Mouse (Mus musculus) CH12.LX (cell line): ENCODE measurements around the gene Tmem185b. TPM values are rescaled to one million over a fixed set of nuclear protein-coding genes. Genes with fewer than 3 reads are reported as not detected.
A peak's percentile ranks its signal among the peaks of the same experiment; 100 is the strongest.

Experiments used
- DNase-seq: peaks from one replicate; pipeline ENCODE4 v3.0.0-alpha.2; 2013; ENCODE audit errors: extremely low read depth
- H3K27ac ChIP-seq: 2 replicates; pipeline ENCODE4 v1.5.1; 2012; ENCODE audit warnings: low read depth, mild to moderate bottlenecking, control low read depth, moderate library complexity; ENCODE audit not compliant: insufficient read depth
- H3K27me3 ChIP-seq: replicated peaks from 2 replicates; pipeline ENCODE3; 2012; ENCODE audit warnings: inconsistent platforms
- H3K36me3 ChIP-seq, 2 experiments: replicated peaks in 1 of 2; 2 replicates each; pipeline versions ENCODE3 to v1.6.1; 2012; ENCODE audit warnings: inconsistent platforms in 1 of 2, low read length in 1 of 2, mild to moderate bottlenecking in 1 of 2, mixed read lengths in 1 of 2, moderate library complexity in 1 of 2; ENCODE audit not compliant: control insufficient read depth in 1 of 2, insufficient read depth in 1 of 2
- H3K4me1 ChIP-seq, 2 experiments: 2 replicates each; pipeline ENCODE4 v1.6.1; 2012; ENCODE audit warnings: inconsistent platforms in 1 of 2, moderate library complexity in 1 of 2; ENCODE audit not compliant: insufficient read depth in 2 of 2, control insufficient read depth in 1 of 2
- H3K4me2 ChIP-seq: 2 replicates; pipeline ENCODE4 v1.6.1; 2012; ENCODE audit warnings: low read depth, mild to moderate bottlenecking, control low read depth; ENCODE audit not compliant: poor library complexity, insufficient read depth, severe bottlenecking
- H3K4me3 ChIP-seq, 3 experiments: fragments of 150-350 bp in 1 of 3; sonication (generic) in 1 of 3; replicated peaks in 1 of 3; 2 replicates each; pipeline versions ENCODE3 to v1.5.1; 2011 to 2012; ENCODE audit warnings: low read depth in 2 of 3, low read length in 2 of 3, mild to moderate bottlenecking in 2 of 3, moderate library complexity in 2 of 3, control low read depth in 1 of 3, improper control_type of control experiment in 1 of 3, inconsistent platforms in 1 of 3, mixed read lengths in 1 of 3; ENCODE audit not compliant: poor library complexity in 1 of 3
- H3K79me2 ChIP-seq: replicated peaks from 2 replicates; pipeline ENCODE4 v1.6.1; 2012; ENCODE audit warnings: mild to moderate bottlenecking, moderate library complexity; ENCODE audit not compliant: control insufficient read depth, poor library complexity, insufficient read depth, severe bottlenecking; ENCODE audit errors: extremely low read depth
- H3K9ac ChIP-seq: 2 replicates; pipeline ENCODE4 v1.6.1; 2012; ENCODE audit warnings: low read depth, mild to moderate bottlenecking, control low read depth, moderate library complexity; ENCODE audit not compliant: insufficient read depth
- H3K9me3 ChIP-seq: replicated peaks from 2 replicates; pipeline ENCODE3; 2012; ENCODE audit warnings: low read length, inconsistent platforms, mixed read lengths
- BHLHE40 ChIP-seq: IDR thresholded peaks from 2 replicates; pipeline ENCODE4 v1.6.1; 2011; ENCODE audit warnings: mild to moderate bottlenecking, low read depth, low read length, improper control_type of control experiment
- CHD1 ChIP-seq: IDR thresholded peaks from 2 replicates; pipeline ENCODE4 v1.6.1; 2012; ENCODE audit warnings: low read depth, low read length, improper control_type of control experiment, inconsistent platforms
- CTCF ChIP-seq, 2 experiments: IDR thresholded peaks in 1 of 2; conservative IDR thresholded peaks in 1 of 2; 2 replicates each; pipeline ENCODE4 v1.5.1; 2011 to 2012; ENCODE audit warnings: low read depth in 2 of 2, low read length in 2 of 2, improper control_type of control experiment in 1 of 2, inconsistent platforms in 1 of 2, mild to moderate bottlenecking in 1 of 2, moderate library complexity in 1 of 2
- E2F4 ChIP-seq: IDR thresholded peaks from 2 replicates; pipeline ENCODE4 v1.6.1; 2011; ENCODE audit warnings: low read depth, low read length, improper control_type of control experiment; ENCODE audit not compliant: insufficient replicate concordance
- ELF1 ChIP-seq: IDR thresholded peaks from 2 replicates; pipeline ENCODE4 v1.6.1; 2014; ENCODE audit warnings: low read depth, mild to moderate bottlenecking, inconsistent platforms, low read length, improper control_type of control experiment
- GABPA ChIP-seq: IDR thresholded peaks from 2 replicates; pipeline ENCODE4 v1.6.1; 2012; ENCODE audit warnings: low read depth, low read length, improper control_type of control experiment, inconsistent platforms; ENCODE audit not compliant: insufficient replicate concordance
- HCFC1 ChIP-seq: IDR thresholded peaks from 2 replicates; pipeline ENCODE4 v1.6.1; 2012; ENCODE audit warnings: low read depth, mild to moderate bottlenecking, inconsistent platforms, low read length, improper control_type of control experiment
- IRF4 ChIP-seq: IDR thresholded peaks from 2 replicates; pipeline ENCODE4 v1.6.1; 2014; ENCODE audit warnings: low read depth, mild to moderate bottlenecking, inconsistent platforms, low read length, improper control_type of control experiment
- JUN ChIP-seq: IDR thresholded peaks from 2 replicates; pipeline ENCODE4 v1.6.1; 2011; ENCODE audit warnings: low read depth, mild to moderate bottlenecking, low read length, improper control_type of control experiment, moderate library complexity; ENCODE audit not compliant: insufficient read depth
- JUND ChIP-seq: conservative IDR thresholded peaks from 2 replicates; pipeline ENCODE4 v1.6.1; 2011; ENCODE audit warnings: low read depth, low read length, improper control_type of control experiment
- MAFK ChIP-seq: IDR thresholded peaks from 2 replicates; pipeline ENCODE4 v1.6.1; 2011; ENCODE audit warnings: low read length, improper control_type of control experiment; ENCODE audit not compliant: insufficient replicate concordance
- MEF2A ChIP-seq: IDR thresholded peaks from 2 replicates; pipeline ENCODE4 v1.6.1; 2014; ENCODE audit warnings: low read depth, mild to moderate bottlenecking, inconsistent platforms, low read length, improper control_type of control experiment, borderline replicate concordance
- POLR2AphosphoS2 ChIP-seq: IDR thresholded peaks from 2 replicates; pipeline ENCODE4 v1.6.1; 2011; ENCODE audit warnings: low read depth, low read length, improper control_type of control experiment
- RCOR1 ChIP-seq: conservative IDR thresholded peaks from 2 replicates; pipeline ENCODE4 v1.6.1; 2012; ENCODE audit warnings: low read depth, mild to moderate bottlenecking, inconsistent platforms, low read length, improper control_type of control experiment
- SIN3A ChIP-seq: IDR thresholded peaks from 2 replicates; pipeline ENCODE4 v1.6.1; 2012; ENCODE audit warnings: low read length, improper control_type of control experiment, inconsistent platforms
- TBP ChIP-seq: conservative IDR thresholded peaks from 2 replicates; pipeline ENCODE4 v1.6.1; 2011; ENCODE audit warnings: low read depth, low read length, improper control_type of control experiment
- UBTF ChIP-seq: IDR thresholded peaks from 2 replicates; pipeline ENCODE4 v1.6.1; 2012; ENCODE audit warnings: low read depth, mild to moderate bottlenecking, inconsistent platforms, low read length, improper control_type of control experiment, moderate library complexity
- USF1 ChIP-seq: IDR thresholded peaks from 2 replicates; pipeline ENCODE4 v1.6.1; 2014; ENCODE audit warnings: low read depth, mild to moderate bottlenecking, inconsistent platforms, low read length, improper control_type of control experiment
- USF2 ChIP-seq: conservative IDR thresholded peaks from 2 replicates; pipeline ENCODE4 v1.6.1; 2011; ENCODE audit warnings: low read depth, low read length, improper control_type of control experiment
- ZC3H11A ChIP-seq: IDR thresholded peaks from 2 replicates; pipeline ENCODE4 v1.6.1; 2012; ENCODE audit warnings: low read depth, mild to moderate bottlenecking, inconsistent platforms, low read length, improper control_type of control experiment
- dilution Hi-C: fragments of 300-500 bp; cut with MboI; formaldehyde crosslinking; loops from 2 replicates; pipeline ENCODE4 v1.14.3; 2020; ENCODE audit warnings: low sequenced_read_pairs; ENCODE audit not compliant: extremely low pct_unique_long_range_greater_than_20kb, extremely low pct_ligation_motif_present
- in situ Hi-C: fragments of 300-500 bp; cut with MboI; formaldehyde crosslinking; loops from 3 replicates; pipeline ENCODE4 v1.14.3; 2019; ENCODE audit warnings: low sequenced_read_pairs, low pct_ligation_motif_present, low pct_unique_long_range_greater_than_20kb, mixed read lengths
- polyA plus RNA-seq: library from polyadenylated mRNA; unstranded; fragments of >175 nt; gene quantifications from 2 replicates; pipeline ENCODE4 v1.2.1, GENCODE M21; 2012; ENCODE audit warnings: low read depth; ENCODE audit not compliant: insufficient read length
- total RNA-seq, 2 experiments: library from RNA; depleted of rRNA; stranded (reverse); fragments of 300-350 nt in 1 of 2; fragments of >200 nt in 1 of 2; gene quantifications; 2 replicates each; pipeline ENCODE4 v1.2.3; 2012 to 2014

Gene Tmem185b
- total and polyA plus RNA-seq, 3 experiments = 11.7 to 14.9 (median 13.4) TPM

DNA sequence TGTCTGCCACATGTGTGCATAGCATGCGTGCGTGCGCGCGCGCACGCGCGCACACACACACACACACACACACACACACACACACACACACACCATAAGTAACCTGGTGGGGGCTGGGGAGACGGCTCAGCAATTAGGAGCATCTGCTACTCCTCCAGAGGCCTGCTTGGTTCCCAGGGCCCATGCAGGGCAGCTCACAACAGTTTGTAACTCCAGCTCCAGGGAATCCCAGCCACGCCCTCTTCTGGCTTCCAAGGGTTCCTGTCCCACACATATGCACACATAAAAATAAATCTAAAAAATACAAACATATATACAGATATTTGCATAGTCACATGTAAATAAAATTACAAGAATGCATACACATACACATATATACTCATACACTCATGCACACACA is 23.2 kb upstream of the Tmem185b start:
- no peak for TF ChIP-seq E2F4
- no peak for TF ChIP-seq HCFC1
- TF ChIP-seq SIN3A = no peak
- no peak for TF ChIP-seq BHLHE40
- TF ChIP-seq GABPA = no peak
- no peak for TF ChIP-seq JUN
- no peak for TF ChIP-seq UBTF
- TF ChIP-seq, all 38 proteins: peak for 0
- Histone ChIP-seq H3K79me2 (no peaks in the 10 kb centered on the region), H3K4me2 (no peak overlapping the region), H3K9ac (no peak overlapping the region), H3K9me3 (peaks cover 4% of the 10 kb centered on the region), H3K27ac (no peak overlapping the region), H3K36me3 (peaks cover 0 to 21% of the 10 kb centered on the region in 2 experiments), H3K27me3 (peaks cover 16% of the 10 kb centered on the region), H3K4me3 (no peak overlapping the region), H3K4me1 (peaks cover 6 to 32% of the 10 kb centered on the region in 2 experiments; a peak in 3 of 4 replicates)
- DNase-seq = no peak
- in situ Hi-C loops = no loop called here
- dilution Hi-C loops = no loop called here

DNA sequence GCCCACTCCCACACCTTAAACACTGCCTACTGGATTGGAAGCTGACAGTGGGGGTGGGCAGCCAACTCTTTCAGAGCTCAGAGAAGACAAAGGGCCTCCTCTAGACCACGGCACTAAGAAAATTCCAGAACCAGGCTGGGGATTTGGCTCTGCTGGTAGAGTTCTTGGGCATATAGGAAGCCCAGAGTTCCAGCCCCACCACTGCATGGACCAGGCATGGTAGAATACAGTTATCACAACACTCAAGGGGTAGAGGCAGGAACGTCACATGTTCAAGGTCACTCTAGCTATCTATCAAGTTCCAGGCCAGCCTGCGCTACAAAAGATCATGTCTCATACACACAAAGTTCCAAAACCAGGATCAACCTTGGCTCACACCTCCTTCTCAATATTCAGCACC is 22.8 kb upstream of the Tmem185b start:
- H3K27me3 ChIP-seq = peaks cover 16% of the 10 kb centered on the region
- no peaks in the 10 kb centered on the region for H3K79me2 ChIP-seq
- no peak overlapping the region for H3K4me2 ChIP-seq
- H3K9me3 ChIP-seq = peaks cover 4% of the 10 kb centered on the region
- TF ChIP-seq CHD1 = no peak
- TF ChIP-seq GABPA = no peak
- no peak overlapping the region for H3K9ac ChIP-seq
- H3K36me3 ChIP-seq = peaks cover 0 to 19% of the 10 kb centered on the region in 2 experiments
- dilution Hi-C loops = no loop called here
- no peak overlapping the region for H3K27ac ChIP-seq
- DNase-seq = no peak
- H3K4me1 ChIP-seq = peaks cover 6 to 31% of the 10 kb centered on the region in 2 experiments; a peak in 3 of 4 replicates
- in situ Hi-C loops = no loop called here
- peak overlapping the region in 1 of 3 experiments; percentile 16 for H3K4me3 ChIP-seq

DNA sequence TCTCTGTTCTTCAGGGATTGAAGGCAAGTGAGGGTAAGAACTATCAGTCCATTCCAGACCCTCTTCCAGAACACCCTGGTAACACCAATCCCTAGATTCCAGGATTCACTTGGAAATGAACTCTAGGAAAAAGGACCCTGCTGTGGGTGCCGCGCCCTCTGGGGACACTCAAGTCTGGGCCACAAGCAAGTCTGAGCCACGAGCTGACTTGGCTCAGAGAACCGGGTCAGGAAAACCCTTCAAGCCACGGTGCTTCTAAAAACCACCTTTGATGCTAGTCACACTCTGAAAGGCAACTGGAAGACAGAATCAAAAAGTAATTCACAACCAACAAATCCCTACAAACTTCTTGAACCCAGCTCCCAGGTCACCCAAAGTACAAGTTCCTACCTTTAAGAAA is 22.2 kb upstream of the Tmem185b start:
- peaks cover 22% of the 10 kb centered on the region for H3K27me3 ChIP-seq
- H3K36me3 ChIP-seq = peaks cover 0 to 14% of the 10 kb centered on the region in 2 experiments
- no peak for TF ChIP-seq MAFK
- TF ChIP-seq USF2 = no peak
- TF ChIP-seq E2F4 = no peak
- no peak for TF ChIP-seq IRF4
- no peak for TF ChIP-seq RCOR1
- TF ChIP-seq USF1 = no peak
- TF ChIP-seq ZC3H11A = no peak
- TF ChIP-seq MEF2A = no peak
- no peak for TF ChIP-seq CTCF (conservative IDR thresholded peaks at IDR 0.05 in 1 of 2, IDR thresholded peaks at IDR 0.05 in 1 of 2; ENCODE audit: low read depth in 2 of 2, low read length in 2 of 2)
- TF ChIP-seq TBP = no peak
- TF ChIP-seq JUND = no peak
- no peak for TF ChIP-seq POLR2AphosphoS2
- no peak for TF ChIP-seq ELF1
- TF ChIP-seq SIN3A = no peak
- H3K79me2 ChIP-seq = no peaks in the 10 kb centered on the region
- H3K27ac ChIP-seq = no peak overlapping the region
- peaks cover 4% of the 10 kb centered on the region for H3K9me3 ChIP-seq
- DNase-seq = peak; percentile 4
- peaks cover 6 to 25% of the 10 kb centered on the region in 2 experiments; a peak in 3 of 4 replicates for H3K4me1 ChIP-seq
- in situ Hi-C loops = no loop called here
- peak overlapping the region; percentile 69 for H3K4me2 ChIP-seq
- peak overlapping the region; percentile 53 for H3K9ac ChIP-seq
- dilution Hi-C loops = no loop called here
- peak overlapping the region; percentile 73 to 77 (median 75) for H3K4me3 ChIP-seq
